Mouse (Mus musculus) E14TG2a.4 (cell line): ENCODE measurements at regions not wholly inside any gene's neighbourhood (a gene's known extent, or its start where the extent isn't known, plus 50 kb on each side); places are given as distances from the start of the nearest gene placed in this dataset.

Source experiments
- CTCF ChIP-seq: conservative IDR thresholded peaks from 2 replicates; pipeline ENCODE4 v1.5.1; 2014; ENCODE audit warnings: low read length
- NANOG ChIP-seq: IDR thresholded peaks from 2 replicates; pipeline ENCODE4 v1.6.1; 2014; ENCODE audit warnings: borderline replicate concordance, low read length, mixed read lengths

DNA sequence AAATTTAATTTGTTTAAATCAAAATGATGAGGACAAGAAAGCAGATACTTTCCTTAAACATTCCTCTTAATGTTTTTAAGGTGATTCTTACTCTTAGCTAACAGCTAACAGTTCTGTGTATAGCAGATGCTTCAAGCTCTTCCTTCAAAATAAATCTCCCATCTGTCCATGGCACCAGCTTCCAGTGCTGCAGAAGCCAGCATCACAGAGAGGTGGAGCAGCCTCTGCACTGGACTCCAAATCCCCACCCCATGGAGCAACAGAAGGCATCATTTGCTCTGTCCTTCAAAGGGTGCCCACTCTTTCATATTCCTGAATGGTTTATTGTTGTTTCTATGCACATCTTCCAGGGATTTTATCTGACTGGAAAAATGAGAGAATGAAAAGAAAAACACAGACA lies 183.1 kb downstream of the Lrrc3b start:
- no peak for TF ChIP-seq CTCF
- no peak for TF ChIP-seq NANOG
